Mouse (Mus musculus): Measurements from ENCODE around the gene Exosc2.

GRCm38 (mm10) chr2:31689045-31689444 lies 18.5 kb downstream of the Exosc2 start:
- TF ChIP-seq POLR2A (IDR thresholded peaks at IDR 0.05; ENCODE audit: extremely low read depth, insufficient read depth, low read length): no peak
- no peak for TF ChIP-seq CTCF (IDR thresholded peaks at IDR 0.05; ENCODE audit: low read depth, low read length)

Measured in liver, adult 2 months (tissue).